ENCODE assay signal across 10 mouse cellular contexts in the genomic region with DNA sequence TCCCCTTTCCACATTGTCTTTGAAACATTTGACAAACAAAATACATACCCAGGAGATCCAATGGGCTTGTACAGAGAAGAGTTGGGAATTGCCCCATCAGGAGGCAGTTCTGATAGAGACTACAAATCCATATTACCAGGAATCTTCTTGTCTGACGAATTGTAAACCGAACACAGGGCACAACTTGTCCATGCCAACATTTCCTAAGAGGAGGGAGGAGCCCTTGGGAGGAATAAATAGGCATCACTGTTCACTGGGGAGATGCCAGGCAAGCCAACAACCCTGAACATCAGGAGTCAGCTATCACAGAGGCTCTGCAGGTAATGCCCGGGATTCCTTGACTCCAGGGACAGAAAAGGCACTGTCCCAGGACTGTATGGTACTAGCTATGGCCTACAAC. TPM values are rescaled to one million over a fixed set of nuclear protein-coding genes. Genes with fewer than 3 reads are reported as not detected.
"Had no signal": no experiment of that assay in that cellular context is flagged by ENCODE, and none has a peak within 500 bp of the region (broad histone marks: within the 10 kb centered on the region; RNA-seq: fewer than 3 reads in every experiment).

TSS of gene Serpina3k (plus strand) at position 261 of the 400 bp plus-strand sequence.
TSS of gene Serpina3m (plus strand) at position 261 of the 400 bp plus-strand sequence.

RNA-seq across cellular contexts. Expression of gene Serpina3k, which starts in this region (rescaled TPM):
- total RNA-seq: neutrophil, adult 5-6 weeks had no signal
- polyA plus RNA-seq: neural tube, embryonic 14.5 days; neural tube, embryonic 15.5 days; small intestine, adult 2 months; stomach, embryonic 14.5 days; stomach, embryonic 15.5 days; stomach, embryonic 16.5 days; thymus, postnatal 0 days had no signal

RNA-seq across cellular contexts. Expression of gene Serpina3m, which starts in this region (rescaled TPM):
- total RNA-seq: neutrophil, adult 5-6 weeks had no signal
- polyA plus RNA-seq: neural tube, embryonic 14.5 days; neural tube, embryonic 15.5 days; small intestine, adult 2 months; spleen, adult 2 months; stomach, embryonic 14.5 days; stomach, embryonic 15.5 days; stomach, embryonic 16.5 days; testis, adult 2 months had no signal
